Mouse (Mus musculus) stomach, embryonic 16.5 days (tissue): ENCODE results near the gene Adck1. TPM values are rescaled to one million over a fixed set of nuclear protein-coding genes. Genes with fewer than 3 reads are reported as not detected.
"Not testable (repeated sequence)": the region's sequence is repeated elsewhere in the genome, so short reads cannot be mapped to it uniquely, and the experiment has no call there.

Source experiments
- ATAC-seq: fragments of 200-750 bp; cut with Nextera tagmentation; 2 replicates; pipeline ENCODE4 v1.8.0; 2017; ENCODE audit warnings: moderate number of reproducible peaks, moderate TSS enrichment; ENCODE audit not compliant: insufficient read depth, low FRiP score
- H3K27ac ChIP-seq: fragments of 300-500 bp; sonication (generic); 2 replicates; pipeline ENCODE4 v1.5.1; 2014; ENCODE audit warnings: low read length
- H3K27me3 ChIP-seq: fragments of 300-500 bp; sonication (generic); 2 replicates; pipeline ENCODE4 v1.6.1; 2014; ENCODE audit warnings: low read length, control low read depth, mixed read lengths; ENCODE audit not compliant: control insufficient read depth, insufficient read depth
- H3K36me3 ChIP-seq: fragments of 300-500 bp; sonication (generic); 2 replicates; pipeline ENCODE4 v1.6.1; 2014; ENCODE audit warnings: low read length; ENCODE audit not compliant: control insufficient read depth, insufficient read depth
- H3K4me1 ChIP-seq: fragments of 300-500 bp; sonication (generic); 2 replicates; pipeline ENCODE4 v1.6.1; 2014; ENCODE audit warnings: low read length, control low read depth, mixed read lengths; ENCODE audit not compliant: control insufficient read depth, insufficient read depth
- H3K4me2 ChIP-seq: fragments of 300-500 bp; sonication (generic); 2 replicates; pipeline ENCODE4 v1.6.1; 2014; ENCODE audit warnings: low read depth, low read length, mixed read lengths
- H3K4me3 ChIP-seq: fragments of 300-500 bp; sonication (generic); replicated peaks from 2 replicates; pipeline ENCODE4 v1.5.1; 2014; ENCODE audit warnings: mild to moderate bottlenecking, low read length
- H3K9ac ChIP-seq: fragments of 300-500 bp; sonication (generic); 2 replicates; pipeline ENCODE4 v1.6.1; 2014; ENCODE audit warnings: low read length
- H3K9me3 ChIP-seq: fragments of 300-500 bp; sonication (generic); replicated peaks from 2 replicates; pipeline ENCODE4 v1.6.1; 2016; ENCODE audit warnings: low read length, control low read depth; ENCODE audit not compliant: control insufficient read depth
- WGBS: fragments of 180-500 bp; shearing (Covaris S2); extraction: QIAGEN DNeasy Blood & Tissue Kit; methylation state at CpG from one replicate; pipeline ENCODE4 v1.1.7; 2014; 5-methylcytosine and 5-hydroxymethylcytosine counted together
- polyA plus RNA-seq: library from polyadenylated mRNA; unstranded; fragments of >200 nt; fragmentation: Nextera tagmentation; extraction: Ambion mirVana; gene quantifications from 2 replicates; pipeline ENCODE4 v1.2.1, GENCODE M21; 2015

Gene Adck1
- polyA plus RNA-seq, 1 experiment from 2014 or later: 16.7 TPM

DNA sequence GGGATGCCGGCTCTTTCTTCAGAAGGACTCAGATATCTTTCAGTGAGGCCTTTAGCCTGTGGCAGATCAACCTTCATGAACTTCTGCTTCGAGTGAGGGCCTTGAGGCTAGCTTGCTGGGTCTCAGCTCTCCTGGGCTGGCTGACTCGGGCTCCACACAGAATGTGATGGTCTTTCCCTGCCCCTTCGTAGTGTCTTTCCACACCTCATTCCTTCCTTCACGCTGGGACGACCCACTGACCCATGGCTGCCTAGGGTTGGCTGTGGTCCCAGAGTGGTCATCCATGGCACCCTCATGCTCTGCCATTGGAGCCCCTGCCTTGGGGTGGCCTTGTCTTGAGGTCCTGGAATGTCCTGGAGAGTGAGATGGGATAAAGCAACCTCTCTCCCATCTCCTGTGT, 100.7 kb downstream of the Adck1 start:
- no peaks in the 10 kb centered on the region for H3K36me3 ChIP-seq
- H3K9me3 ChIP-seq: no peaks in the 10 kb centered on the region
- H3K4me1 ChIP-seq: no peaks in the 10 kb centered on the region
- 88% methylated on average over 6 of the region's 6 CpGs for WGBS
- H3K9ac ChIP-seq: no peak overlapping the region
- no peak for ATAC-seq
- H3K27ac ChIP-seq: no peak overlapping the region
- H3K4me3 ChIP-seq: no peak overlapping the region
- H3K4me2 ChIP-seq: no peak overlapping the region
- no peaks in the 10 kb centered on the region for H3K27me3 ChIP-seq

- H3K9me3 ChIP-seq: no peaks in the 10 kb centered on the region
- H3K36me3 ChIP-seq: no peaks in the 10 kb centered on the region
- H3K4me3 ChIP-seq: no peak overlapping the region
- WGBS: 87% methylated on average over 10 of the region's 10 CpGs
- H3K4me1 ChIP-seq: no peaks in the 10 kb centered on the region
- no peak overlapping the region for H3K9ac ChIP-seq
- H3K27me3 ChIP-seq: no peaks in the 10 kb centered on the region
- H3K4me2 ChIP-seq: no peak overlapping the region
- no peak overlapping the region for H3K27ac ChIP-seq
- no peak for ATAC-seq
These were observed 103.4 kb downstream of the Adck1 start for GRCm38 (mm10) chr12:88463588-88464290.

DNA sequence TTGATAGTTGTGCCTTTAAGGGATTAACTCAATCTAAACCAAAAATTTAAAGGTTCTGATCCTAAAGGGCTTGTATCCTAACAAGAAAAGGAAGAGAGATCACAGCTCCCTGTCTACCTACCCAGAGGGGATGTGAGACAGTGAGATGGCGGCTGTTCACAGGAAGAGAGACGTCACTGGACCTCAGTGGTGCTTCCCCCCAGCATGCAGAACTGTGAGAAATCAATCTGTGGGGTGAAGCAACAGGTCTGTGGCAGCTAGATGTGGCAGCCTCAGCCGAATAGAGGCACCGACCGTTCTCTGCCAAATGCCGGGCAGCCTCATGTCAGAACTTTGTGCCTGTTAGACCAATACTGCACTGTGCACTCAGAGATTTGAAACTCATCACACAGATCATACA, 106.4 kb downstream of the Adck1 start:
- 86% methylated on average over 6 of the region's 6 CpGs for WGBS
- H3K4me1 ChIP-seq: no peaks in the 10 kb centered on the region
- no peaks in the 10 kb centered on the region for H3K9me3 ChIP-seq
- H3K27me3 ChIP-seq: no peaks in the 10 kb centered on the region
- no peaks in the 10 kb centered on the region for H3K36me3 ChIP-seq
- ATAC-seq: no peak
- H3K4me3 ChIP-seq: no peak overlapping the region
- H3K4me2 ChIP-seq: no peak overlapping the region
- no peak overlapping the region for H3K27ac ChIP-seq
- H3K9ac ChIP-seq: no peak overlapping the region

GRCm38 (mm10) chr12:88467257-88467656, 106.9 kb downstream of the Adck1 start:
- H3K27me3 ChIP-seq: no peaks in the 10 kb centered on the region
- no peak for ATAC-seq
- H3K27ac ChIP-seq: no peak overlapping the region
- no peak overlapping the region for H3K9ac ChIP-seq
- H3K4me3 ChIP-seq: no peak overlapping the region
- H3K4me1 ChIP-seq: no peaks in the 10 kb centered on the region
- H3K9me3 ChIP-seq: no peaks in the 10 kb centered on the region
- no peak overlapping the region for H3K4me2 ChIP-seq
- no peaks in the 10 kb centered on the region for H3K36me3 ChIP-seq
- 43% methylated on average over 3 of the region's 3 CpGs for WGBS

DNA sequence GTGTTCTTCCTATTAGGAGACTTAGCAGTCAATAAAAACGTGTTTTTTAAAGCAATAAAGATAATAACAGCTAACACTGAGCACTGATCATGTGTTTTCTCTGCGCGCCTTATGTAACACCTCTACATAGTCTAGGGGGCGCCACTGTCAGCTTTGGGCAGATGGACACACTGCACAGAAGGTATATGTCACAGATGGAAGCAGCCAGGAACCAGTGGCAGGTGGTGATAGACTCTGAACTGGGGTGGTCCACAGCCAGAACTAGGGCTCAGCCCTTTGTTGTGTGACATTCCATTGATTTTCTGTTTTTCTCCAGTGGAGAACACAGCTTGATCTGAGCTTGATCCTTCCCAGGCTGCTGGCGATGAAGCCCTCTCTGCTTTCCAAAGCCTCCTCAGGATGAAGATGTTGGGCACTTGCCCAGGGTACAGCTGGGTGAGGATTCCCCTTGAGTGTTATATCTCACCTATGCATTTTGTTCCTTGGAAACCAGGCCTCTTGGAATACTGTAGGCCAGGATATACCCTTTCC, 107.6 kb downstream of the Adck1 start:
- H3K27ac ChIP-seq: no peak overlapping the region
- WGBS: 68% methylated on average over 5 of the region's 5 CpGs

DNA sequence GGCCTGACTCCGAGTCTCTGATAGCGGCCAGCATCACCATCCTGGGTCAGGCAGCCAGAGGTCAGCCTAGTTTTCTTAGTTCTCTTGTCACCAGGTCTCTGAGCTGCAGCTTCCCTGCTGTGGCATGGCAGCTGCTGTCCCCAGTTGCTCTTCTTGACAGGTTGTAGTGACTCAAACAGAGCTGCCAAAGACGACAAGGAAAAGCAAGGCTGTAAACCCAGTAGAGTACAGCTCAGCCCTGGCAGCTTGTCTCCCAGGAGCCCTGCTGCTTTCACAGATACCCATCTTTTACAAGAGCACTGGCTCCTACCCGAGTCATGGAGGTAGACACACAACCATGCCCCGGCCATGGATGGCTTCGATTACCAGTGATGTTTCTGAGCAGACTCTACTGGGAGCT, 108.3 kb downstream of the Adck1 start:
- Histone ChIP-seq H3K9me3 (no peaks in the 10 kb centered on the region), H3K4me2 (no peak overlapping the region), H3K27me3 (no peaks in the 10 kb centered on the region), H3K9ac (no peak overlapping the region), H3K27ac (no peak overlapping the region), H3K4me3 (no peak overlapping the region), H3K4me1 (no peaks in the 10 kb centered on the region), H3K36me3 (no peaks in the 10 kb centered on the region)
- 70% methylated on average over 6 of the region's 6 CpGs for WGBS
- ATAC-seq: no peak

More for the DNA sequence above, 107.6 kb downstream of the Adck1 start:
- ATAC-seq: no peak
- Histone ChIP-seq H3K4me2 (no peak overlapping the region), H3K9ac (no peak overlapping the region), H3K4me3 (no peak overlapping the region), H3K27me3 (no peaks in the 10 kb centered on the region), H3K9me3 (no peaks in the 10 kb centered on the region), H3K4me1 (no peaks in the 10 kb centered on the region), H3K36me3 (no peaks in the 10 kb centered on the region)

DNA sequence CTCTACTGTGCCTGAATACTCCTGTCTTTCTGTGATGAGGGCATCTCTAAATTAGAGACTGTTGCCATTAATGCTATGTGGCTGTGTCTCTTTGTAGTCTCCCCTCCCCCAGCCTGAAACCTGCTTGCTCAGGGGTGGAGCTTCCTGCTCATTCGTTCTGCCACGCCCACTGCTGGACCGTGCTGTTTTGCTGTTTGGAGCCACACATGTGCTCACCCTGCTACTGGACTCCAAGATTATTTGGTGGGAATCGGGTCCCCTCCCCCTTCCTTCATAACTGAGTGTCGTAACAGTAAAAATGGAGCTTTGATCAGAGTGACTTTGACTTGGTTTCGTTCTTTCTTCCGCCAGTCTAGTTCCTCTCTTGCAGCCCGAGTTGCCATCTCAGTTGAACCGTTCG, 111.5 kb downstream of the Adck1 start:
- not testable (repeated sequence) for H3K4me2 ChIP-seq, H3K9me3 ChIP-seq, H3K36me3 ChIP-seq, H3K27me3 ChIP-seq, H3K4me3 ChIP-seq, H3K4me1 ChIP-seq, H3K9ac ChIP-seq, ATAC-seq, H3K27ac ChIP-seq
- WGBS: 67% methylated on average over 10 of the region's 10 CpGs

GRCm38 (mm10) chr12:88472832-88473231, 112.5 kb downstream of the Adck1 start:
- no peaks in the 10 kb centered on the region for H3K36me3 ChIP-seq
- no peaks in the 10 kb centered on the region for H3K9me3 ChIP-seq
- H3K9ac ChIP-seq: no peak overlapping the region
- ATAC-seq: no peak
- H3K4me1 ChIP-seq: no peaks in the 10 kb centered on the region
- no peak overlapping the region for H3K4me3 ChIP-seq
- no peaks in the 10 kb centered on the region for H3K27me3 ChIP-seq
- no peak overlapping the region for H3K27ac ChIP-seq
- WGBS: 56% methylated on average over 3 of the region's 3 CpGs
- H3K4me2 ChIP-seq: no peak overlapping the region

DNA sequence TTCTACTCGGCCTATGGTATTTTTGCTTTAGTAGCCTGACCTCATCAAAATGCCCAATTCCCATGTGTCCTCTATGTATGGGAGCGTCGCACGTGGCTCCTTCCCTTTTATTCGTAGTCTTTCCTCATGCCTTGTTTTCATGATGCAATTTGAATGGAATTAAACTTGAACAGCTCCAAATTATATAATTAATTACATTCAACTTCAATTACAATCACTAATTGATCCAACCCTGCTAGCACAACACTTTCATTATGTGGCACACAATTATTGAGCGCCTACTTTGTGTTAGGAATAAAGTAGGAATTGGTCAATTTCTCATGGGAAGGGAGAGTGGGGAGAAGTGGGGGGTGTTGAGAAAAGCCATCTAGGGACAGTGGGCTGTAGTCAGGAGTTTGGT, 113.4 kb downstream of the Adck1 start:
- no peaks in the 10 kb centered on the region for H3K9me3 ChIP-seq
- H3K27me3 ChIP-seq: no peaks in the 10 kb centered on the region
- H3K4me2 ChIP-seq: no peak overlapping the region
- H3K36me3 ChIP-seq: no peaks in the 10 kb centered on the region
- no peak overlapping the region for H3K9ac ChIP-seq
- no peak for ATAC-seq
- H3K4me1 ChIP-seq: no peaks in the 10 kb centered on the region
- no peak overlapping the region for H3K4me3 ChIP-seq
- H3K27ac ChIP-seq: no peak overlapping the region
- 90% methylated on average over 6 of the region's 6 CpGs for WGBS
